Mouse (Mus musculus) CD8-positive naive resting alpha-beta T cell, adult 2 months (primary cell): ENCODE measurements around the gene Slc15a3.

Experiments used
- DNase-seq, 2 experiments: peaks; one replicate each; pipeline ENCODE4 v3.0.0; 2022; ENCODE audit warnings: low read depth in 2 of 2, low spot score in 2 of 2

Slc15a3 gene

DNA sequence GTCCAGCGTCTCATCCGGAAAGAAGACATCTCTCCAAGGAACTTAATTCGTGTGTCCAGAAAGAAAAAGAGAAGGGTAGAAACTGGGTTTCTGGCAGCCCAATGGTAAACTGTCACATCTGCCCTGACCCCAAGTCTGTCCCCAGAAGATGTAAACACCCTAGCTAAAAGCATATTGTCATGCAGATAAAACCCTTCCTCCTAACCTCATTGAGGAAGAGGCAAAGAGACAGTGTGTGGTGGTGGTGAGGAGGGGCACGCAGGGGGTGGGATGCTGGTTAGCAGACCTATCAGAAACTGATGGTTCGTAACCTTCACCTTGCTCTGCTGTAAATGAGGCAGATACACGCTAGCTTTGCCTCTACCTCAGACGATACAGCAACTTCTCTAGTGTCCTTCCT, 18.2 kb upstream of the Slc15a3 start:
- no peak for DNase-seq

- no peak for DNase-seq
These were observed 17.0 kb upstream of the Slc15a3 start for GRCm38 (mm10) chr19:10822534-10822933.

GRCm38 (mm10) chr19:10824061-10824460, 15.5 kb upstream of the Slc15a3 start:
- no peak for DNase-seq

DNA sequence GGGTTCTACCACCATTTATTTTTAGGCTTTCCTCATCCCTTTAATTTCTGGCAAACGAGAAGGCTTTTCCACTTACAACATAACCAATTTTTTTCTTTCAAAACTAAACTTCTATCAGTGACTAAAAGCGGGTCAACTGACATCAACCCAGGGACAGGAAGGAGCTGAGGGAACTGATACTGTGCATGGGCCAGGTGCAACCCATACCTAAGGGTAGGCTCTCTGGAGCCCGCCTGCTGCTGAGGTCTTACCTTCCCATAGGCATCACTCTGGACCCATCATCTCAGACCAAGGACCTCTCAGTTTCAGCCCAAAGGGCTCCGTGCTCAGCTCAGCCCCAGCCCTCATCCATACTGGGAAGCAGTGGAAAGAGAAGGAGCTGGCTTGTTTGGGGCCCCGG, 11.2 kb upstream of the Slc15a3 start:
- no peak for DNase-seq

DNA sequence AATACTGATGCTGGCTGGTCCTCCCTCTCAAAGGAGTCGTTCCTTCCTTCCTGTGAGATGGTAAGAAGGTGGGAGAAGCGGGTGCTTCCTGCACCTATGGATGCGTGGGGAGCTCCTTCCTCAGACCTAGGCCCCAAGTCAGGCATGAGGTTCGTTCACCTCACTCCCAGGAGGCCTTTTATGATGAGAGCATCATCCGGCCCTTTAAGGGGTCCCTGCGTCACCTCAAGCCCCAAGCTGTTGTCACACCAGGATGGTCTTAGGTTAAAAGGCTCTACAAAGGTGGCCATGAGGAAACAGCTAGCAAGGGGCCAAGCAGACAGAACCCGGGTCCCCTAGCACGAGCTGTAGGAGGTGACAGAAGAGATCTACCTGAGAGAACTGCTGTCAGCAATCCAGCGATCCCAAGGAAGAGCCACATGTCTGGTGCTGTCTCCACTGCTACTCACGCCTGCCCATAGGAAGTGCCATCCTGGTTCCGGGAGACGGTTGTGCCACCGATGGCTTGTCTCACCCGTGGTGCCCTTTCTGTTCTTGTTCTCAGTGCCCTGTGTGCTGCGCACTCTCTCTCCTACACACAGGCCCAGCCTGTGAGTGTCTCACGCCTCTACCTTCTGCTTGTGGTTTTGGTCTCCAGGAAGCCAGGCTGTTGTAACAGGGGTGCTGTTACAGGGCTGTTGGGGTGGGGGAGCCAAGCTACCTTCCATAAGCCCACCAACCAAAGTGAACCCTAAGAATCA, 9.9 kb upstream of the Slc15a3 start, which contains the start of gene Cd6:
Cd6 (minus strand) TSS at position 623 of the 740 bp plus-strand sequence.
- DNase-seq = peak; percentile 42 to 49

- DNase-seq = peak; percentile 70 to 81
These were observed 8.1 kb upstream of the Slc15a3 start for GRCm38 (mm10) chr19:10831424-10831823.

- no peak for DNase-seq
These were observed 7.5 kb upstream of the Slc15a3 start for GRCm38 (mm10) chr19:10832030-10832429.

GRCm38 (mm10) chr19:10833611-10834010, 5.9 kb upstream of the Slc15a3 start:
- DNase-seq = no peak

GRCm38 (mm10) chr19:10835671-10836070, 3.9 kb upstream of the Slc15a3 start:
- DNase-seq = no peak

DNA sequence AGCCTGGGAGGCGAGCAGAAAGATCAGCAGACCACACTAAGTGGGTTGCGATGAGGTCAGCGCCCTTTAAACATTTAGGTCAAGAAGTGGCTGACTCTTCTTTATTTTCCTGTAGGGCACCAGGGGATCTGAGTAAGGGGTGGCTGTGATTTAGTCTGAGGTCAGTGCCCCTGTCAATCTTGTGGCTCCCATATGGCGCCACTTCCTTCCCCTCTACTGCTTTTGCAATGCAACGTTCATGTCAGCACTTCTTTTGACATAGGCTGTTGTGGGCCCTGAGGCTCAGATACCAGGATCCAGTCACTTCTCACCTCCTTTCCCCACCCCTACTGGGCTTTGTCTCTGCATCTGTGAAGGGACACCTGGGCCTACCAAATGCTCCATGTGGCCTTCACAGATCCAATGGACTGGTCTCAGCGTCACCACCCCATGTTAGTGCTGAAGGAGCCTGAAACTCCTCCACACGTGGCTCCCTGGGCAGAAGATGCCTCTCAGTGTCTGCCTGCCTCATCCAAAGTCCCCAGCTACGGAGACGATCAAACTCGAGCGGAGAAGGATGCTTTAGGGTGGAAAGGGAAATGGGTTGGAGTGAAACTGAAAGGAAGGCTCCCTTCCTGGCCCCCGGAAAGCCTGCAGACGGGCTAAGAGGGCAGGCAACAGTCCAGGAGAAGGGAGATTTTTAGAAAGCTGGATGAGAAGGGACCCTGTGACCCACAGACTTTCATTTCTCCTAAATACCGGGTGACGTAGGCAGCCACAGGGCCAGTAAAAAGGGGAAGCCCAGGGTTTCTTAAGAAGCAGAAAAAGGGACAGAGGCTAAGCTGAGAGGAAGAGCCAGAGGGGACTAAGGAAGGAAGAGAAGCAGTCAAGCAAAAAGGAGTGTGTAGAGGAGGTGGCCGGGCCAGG, 2.4 kb downstream of the Slc15a3 start:
- DNase-seq = no peak

DNA sequence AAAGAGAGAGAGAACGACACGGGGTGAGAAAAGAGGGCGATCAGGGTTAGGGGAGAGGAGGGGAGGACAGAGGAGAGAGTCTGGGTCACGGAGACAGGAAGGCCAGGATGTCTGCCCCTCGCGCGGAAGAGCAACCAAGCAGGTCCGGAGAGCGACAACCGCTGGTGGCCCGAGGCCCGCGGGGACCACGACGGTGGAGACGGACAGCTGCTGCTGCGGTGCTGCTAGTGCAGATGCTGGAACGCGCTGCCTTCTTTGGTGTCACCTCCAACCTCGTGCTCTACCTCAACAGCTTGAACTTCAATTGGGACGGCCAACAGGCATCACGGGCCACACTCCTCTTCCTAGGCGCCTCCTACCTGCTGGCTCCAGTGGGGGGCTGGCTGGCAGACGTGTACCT, 3.4 kb downstream of the Slc15a3 start:
- no peak for DNase-seq

DNA sequence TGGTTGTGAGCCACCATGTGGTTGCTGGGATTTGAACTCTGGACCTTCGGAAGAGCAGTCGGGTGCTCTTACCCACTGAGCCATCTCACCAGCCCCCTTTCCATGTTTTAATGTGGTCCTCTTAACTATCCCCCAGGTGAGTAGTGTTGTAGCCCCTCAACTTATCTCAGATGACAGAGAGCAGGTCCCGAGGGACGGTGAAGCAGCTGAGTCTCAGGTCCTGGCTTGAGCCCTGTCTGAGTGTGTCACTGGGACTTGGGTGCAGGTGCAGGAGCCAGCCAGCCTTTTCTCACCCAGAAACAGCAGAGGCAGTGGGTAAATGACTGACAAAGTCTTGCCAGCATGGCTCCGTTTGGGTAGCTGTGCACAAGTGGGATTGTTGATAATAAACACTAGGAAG, 4.7 kb downstream of the Slc15a3 start:
- DNase-seq = no peak

DNA sequence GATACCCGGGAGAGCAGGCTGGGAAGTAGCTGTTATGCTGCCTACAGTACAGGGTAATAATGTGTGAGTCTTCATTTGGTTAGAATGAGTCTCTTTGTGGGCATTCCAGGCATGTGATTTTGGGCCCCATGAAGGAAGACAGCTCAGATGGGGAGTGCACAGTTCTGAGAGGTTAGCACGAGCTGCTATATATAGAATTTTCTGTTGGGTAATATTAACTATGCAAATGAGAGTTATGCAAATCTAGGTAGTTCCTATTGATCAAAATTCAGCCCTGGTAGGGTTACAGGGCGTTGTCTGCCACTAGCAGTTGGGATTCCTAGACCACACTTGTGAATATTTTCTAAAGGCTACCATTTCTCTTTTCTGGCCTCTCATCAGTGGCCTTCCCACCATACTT, 5.9 kb downstream of the Slc15a3 start:
- no peak for DNase-seq

DNA sequence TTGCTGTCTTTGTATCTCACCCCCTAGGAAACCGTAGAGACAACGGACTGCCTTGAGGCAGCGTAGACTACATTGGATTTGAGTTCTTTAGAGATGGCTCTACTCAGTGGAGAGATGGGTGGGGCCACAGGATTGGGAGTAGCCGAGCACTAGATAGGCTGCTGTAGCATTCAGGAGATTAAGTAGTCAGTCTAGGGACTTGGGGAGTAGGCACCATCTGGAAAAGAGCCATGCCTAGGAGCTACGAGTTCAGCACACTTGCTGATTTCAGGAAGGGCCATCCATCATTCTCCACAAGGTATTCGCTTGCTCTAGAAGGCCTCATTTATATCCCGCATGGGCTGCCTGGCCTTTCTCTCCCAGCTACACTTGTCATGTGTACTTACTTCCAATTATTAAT, 6.6 kb downstream of the Slc15a3 start:
- DNase-seq = no peak

DNA sequence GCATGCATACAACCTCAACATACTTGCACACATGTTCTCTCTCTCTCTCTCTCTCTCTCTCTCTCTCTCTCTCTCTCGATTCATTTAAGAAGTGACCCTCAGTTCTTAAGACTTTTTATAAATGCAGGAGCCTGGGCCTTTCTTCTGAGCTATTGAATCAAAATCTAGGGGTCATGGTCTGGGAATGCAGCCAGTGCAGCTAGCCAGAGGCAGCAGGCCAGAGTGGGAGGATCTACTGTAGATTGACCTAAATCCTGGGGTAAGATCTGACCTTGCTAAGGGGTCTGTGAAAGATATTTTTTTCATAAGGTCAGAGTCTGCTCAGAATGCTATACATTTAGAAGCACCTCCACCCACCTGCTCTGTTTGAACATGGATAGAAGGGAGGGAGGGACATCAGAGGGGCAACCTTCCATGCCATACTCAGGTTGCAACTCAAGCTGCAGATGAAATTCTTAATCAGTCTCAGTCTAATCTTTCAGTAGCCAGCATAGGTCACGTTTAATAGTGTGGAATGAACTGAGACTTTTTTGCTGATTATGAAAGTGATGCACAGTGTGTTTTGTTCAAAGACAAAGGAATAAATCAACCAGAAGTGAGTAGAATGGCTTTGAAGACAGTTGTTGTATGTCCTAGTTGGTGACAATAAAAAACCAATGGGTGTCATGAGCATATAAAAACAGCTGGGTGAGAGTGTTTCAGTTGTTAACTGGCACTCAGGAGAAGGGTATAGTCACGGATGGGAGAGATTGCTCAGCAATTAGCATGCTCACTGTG, 8.0 kb downstream of the Slc15a3 start:
- no peak for DNase-seq

- no peak for DNase-seq
These were observed 15.9 kb downstream of the Slc15a3 start for GRCm38 (mm10) chr19:10855422-10855821.

GRCm38 (mm10) chr19:10856520-10856919, 17.0 kb downstream of the Slc15a3 start:
- no peak for DNase-seq

GRCm38 (mm10) chr19:10860072-10860497, 20.6 kb downstream of the Slc15a3 start:
- no peak for DNase-seq

- DNase-seq = no peak
These were observed 26.8 kb downstream of the Slc15a3 start for GRCm38 (mm10) chr19:10866351-10866750.

DNA sequence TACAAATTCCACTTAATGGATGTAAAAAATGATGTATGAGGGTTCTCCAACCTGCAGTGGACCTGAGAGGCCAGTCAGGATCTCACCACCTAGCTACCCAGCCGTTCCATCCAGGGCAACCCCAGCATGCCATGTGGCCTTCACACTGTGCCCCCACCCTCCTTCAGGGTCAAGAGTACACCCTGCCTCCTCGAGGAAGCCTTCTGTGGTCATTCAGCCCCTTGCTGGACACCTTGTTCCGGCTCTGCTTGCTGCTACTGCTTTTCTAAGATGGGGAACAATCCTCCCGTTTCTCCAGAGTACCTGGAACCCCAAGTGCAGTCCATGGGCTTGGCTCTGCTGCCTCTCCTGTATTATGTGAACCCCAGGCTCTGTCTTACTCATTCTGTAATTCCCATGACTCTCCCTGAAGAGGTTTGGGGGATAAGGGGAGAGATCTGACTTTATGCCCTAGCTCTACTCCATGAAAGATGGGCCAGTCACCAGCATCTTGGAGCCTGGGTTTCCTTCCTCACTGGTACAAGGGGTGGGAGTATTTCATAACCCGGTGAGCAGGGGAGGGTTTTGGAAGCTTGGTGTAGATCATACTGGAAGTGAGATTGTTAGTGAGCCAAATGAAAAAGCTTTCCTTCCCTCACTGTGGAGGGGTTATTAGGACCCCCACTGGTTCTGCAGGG, 28.6 kb downstream of the Slc15a3 start:
- DNase-seq = no peak

DNA sequence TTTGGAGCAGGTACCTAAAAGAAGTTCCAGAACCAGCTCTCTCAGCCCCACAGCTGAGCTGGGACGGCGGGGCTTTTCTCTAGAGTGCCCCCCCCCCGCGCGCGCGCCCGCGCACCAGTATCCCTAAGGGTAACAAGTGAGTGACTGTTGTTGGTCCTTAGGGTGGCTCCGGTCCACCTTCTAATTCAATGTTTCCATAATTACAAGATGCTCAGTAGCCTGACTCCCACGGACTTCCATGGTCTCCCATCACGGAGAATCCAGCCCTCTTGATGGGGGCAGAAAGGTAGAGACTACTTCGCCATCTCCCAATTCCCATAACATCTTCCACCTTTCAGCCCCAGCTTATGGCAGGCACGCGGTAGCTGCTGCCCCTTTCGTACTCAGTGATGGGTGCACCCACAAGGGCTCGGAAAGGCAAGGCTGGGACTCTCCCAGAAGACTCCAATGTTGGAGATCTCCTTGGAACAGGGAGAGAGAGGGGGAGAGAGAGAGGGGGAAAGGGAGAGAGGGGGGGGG, 29.2 kb downstream of the Slc15a3 start:
- no peak for DNase-seq
